Mouse (Mus musculus) bone marrow macrophage, adult 2 months (primary cell): ENCODE measurements around the gene Taf1. TPM values are rescaled to one million over a fixed set of nuclear protein-coding genes. Genes with fewer than 3 reads are reported as not detected.

Experiments used
- H3K27ac ChIP-seq: 2 replicates; pipeline ENCODE4 v1.5.1; 2012; ENCODE audit warnings: low read depth, low read length; ENCODE audit not compliant: insufficient read depth
- H3K4me1 ChIP-seq: 2 replicates; pipeline ENCODE4 v1.6.1; 2012; ENCODE audit warnings: low read length; ENCODE audit not compliant: control insufficient read depth, insufficient read depth
- H3K4me3 ChIP-seq: 2 replicates; pipeline ENCODE4 v1.5.1; 2012; ENCODE audit warnings: mild to moderate bottlenecking, low read length, moderate library complexity; ENCODE audit not compliant: insufficient read depth
- CTCF ChIP-seq: IDR thresholded peaks from 2 replicates; pipeline ENCODE4 v1.5.1; 2012; ENCODE audit warnings: low read depth, mild to moderate bottlenecking, low read length, moderate library complexity
- POLR2A ChIP-seq: IDR thresholded peaks from 2 replicates; pipeline ENCODE4 v1.6.1; 2012; ENCODE audit warnings: mild to moderate bottlenecking, low read depth, low read length, borderline replicate concordance
- polyA plus RNA-seq: library from polyadenylated mRNA; stranded (reverse); fragments of >200 nt; gene quantifications from 2 replicates; pipeline ENCODE4 v1.2.4, GENCODE M21; 2012; ENCODE audit not compliant: missing spikeins, insufficient read depth, insufficient read length

Gene Taf1
- polyA plus RNA-seq, 1 experiment = 34.3 TPM

GRCm38 (mm10) chrX:101620317-101620716 lies 87.8 kb downstream of the Taf1 start:
- Histone ChIP-seq H3K4me1 (peaks cover 7% of the 10 kb centered on the region), H3K27ac (no peak overlapping the region), H3K4me3 (no peak overlapping the region)
- no peak for TF ChIP-seq CTCF
- no peak for TF ChIP-seq POLR2A

- no peak overlapping the region for H3K4me3 ChIP-seq
- TF ChIP-seq CTCF = no peak
- TF ChIP-seq POLR2A = no peak
- no peak overlapping the region for H3K27ac ChIP-seq
- no peaks in the 10 kb centered on the region; the same call in 1 of the 2 replicates for H3K4me1 ChIP-seq
These were observed 90.0 kb downstream of the Taf1 start for GRCm38 (mm10) chrX:101622539-101622938.

- peaks cover 2% of the 10 kb centered on the region; the same call in 1 of the 2 replicates for H3K4me1 ChIP-seq
- no peak overlapping the region for H3K27ac ChIP-seq
- TF ChIP-seq POLR2A (no peak), CTCF (no peak)
- no peak overlapping the region for H3K4me3 ChIP-seq
These were observed 104.4 kb downstream of the Taf1 start for GRCm38 (mm10) chrX:101636821-101637525.

- Histone ChIP-seq H3K4me1 (peaks cover 3% of the 10 kb centered on the region), H3K27ac (peak overlapping the region; percentile 69), H3K4me3 (peak overlapping the region; percentile 55)
- no peak for TF ChIP-seq CTCF
- TF ChIP-seq POLR2A = no peak
These were observed 106.3 kb downstream of the Taf1 start for GRCm38 (mm10) chrX:101638856-101639255.

GRCm38 (mm10) chrX:101639306-101639705 lies 106.8 kb downstream of the Taf1 start:
- TF ChIP-seq POLR2A (no peak), CTCF (no peak)
- peak overlapping the region; percentile 69 for H3K27ac ChIP-seq
- H3K4me3 ChIP-seq = peak overlapping the region; percentile 55
- H3K4me1 ChIP-seq = peaks cover 4% of the 10 kb centered on the region

- no peak for TF ChIP-seq CTCF
- no peak for TF ChIP-seq POLR2A
- Histone ChIP-seq H3K4me3 (peak within 1 kb of the TSS; percentile 78), H3K4me1 (peaks cover 4% of the 10 kb centered on the region), H3K27ac (peak within 1 kb of the TSS; percentile 69)
These were observed 107.2 kb downstream of the Taf1 start, which contains the start of gene Ogt for GRCm38 (mm10) chrX:101639741-101640166. Gene Ogt, plus strand, starts transcription at chrX:101640060.

GRCm38 (mm10) chrX:101640194-101641160 lies 107.9 kb downstream of the Taf1 start:
- peak overlapping the region; percentile 63 for H3K27ac ChIP-seq
- TF ChIP-seq POLR2A = no peak
- no peak for TF ChIP-seq CTCF

GRCm38 (mm10) chrX:101641161-101641530 lies 108.6 kb downstream of the Taf1 start:
- H3K27ac ChIP-seq = peak overlapping the region; percentile 63
- peak overlapping the region; percentile 78 for H3K4me3 ChIP-seq
- TF ChIP-seq CTCF (no peak), POLR2A (no peak)
- peaks cover 6% of the 10 kb centered on the region for H3K4me1 ChIP-seq

More at GRCm38 (mm10) chrX:101640194-101641160, 107.9 kb downstream of the Taf1 start:
- Histone ChIP-seq H3K4me3 (peak overlapping the region; percentile 78), H3K4me1 (peaks cover 6% of the 10 kb centered on the region)

GRCm38 (mm10) chrX:101642091-101642490 lies 109.6 kb downstream of the Taf1 start:
- Histone ChIP-seq H3K4me1 (peaks cover 6% of the 10 kb centered on the region), H3K4me3 (peak overlapping the region; percentile 40), H3K27ac (peak overlapping the region; percentile 62)
- TF ChIP-seq POLR2A = no peak
- TF ChIP-seq CTCF = no peak
